Mouse (Mus musculus) heart, postnatal 14 days (tissue): ENCODE measurements around the gene Taok1. TPM values are rescaled to one million over a fixed set of nuclear protein-coding genes. Genes with fewer than 3 reads are reported as not detected.

Experiments used
- DNase-seq, 2 experiments: peaks; one replicate each; pipeline ENCODE4 v3.0.0; 2021 to 2022
- intact Hi-C: fragments of 180-260 bp; cut with DNase I; formaldehyde crosslinking; loops from one replicate; pipeline ENCODE4 v1.15.1; 2025
- total RNA-seq, 2 experiments: library from RNA; stranded (reverse); gene quantifications; 2 replicates each; pipeline ENCODE4 v1.2.3; 2021

Taok1 gene
- total RNA-seq, 2 experiments from 2014 or later: 57.0 to 59.3 TPM

GRCm38 (mm10) chr11:77497851-77498250 lies 109.8 kb downstream of the Taok1 start:
- intact Hi-C loops: no loop called here
- peak; percentile 53 to 65 for DNase-seq

DNA sequence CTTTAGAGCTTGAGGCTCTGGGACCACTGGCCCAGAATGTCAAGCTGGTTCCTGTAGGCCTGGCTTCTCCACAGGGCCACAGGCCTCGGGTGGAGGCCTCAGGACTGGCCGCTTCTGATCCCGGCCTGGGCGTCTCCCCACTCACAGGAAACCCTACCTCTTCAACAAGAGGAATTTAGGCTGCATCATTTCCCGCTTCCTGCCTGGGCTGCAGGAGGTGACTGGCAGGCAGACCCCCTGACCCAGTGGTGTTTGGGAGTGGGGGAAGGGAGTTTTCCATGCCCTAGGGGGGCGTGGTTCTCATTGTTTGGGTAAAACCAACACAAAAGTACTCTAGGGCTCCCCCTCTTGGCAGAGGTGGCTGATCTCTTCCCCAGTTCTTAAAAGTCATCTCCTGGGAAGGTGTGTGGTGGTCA lies 110.3 kb downstream of the Taok1 start:
- DNase-seq: peak; percentile 68 to 82
- intact Hi-C loops: no loop called here

- no peak for DNase-seq
- intact Hi-C loops: no loop called here
Observed at GRCm38 (mm10) chr11:77495507-77495906, 112.1 kb downstream of the Taok1 start.

- intact Hi-C loops: loop anchor here (5.0 kb wide), 1 partner anchor 177 kb away; no protein-coding TSS in a partner anchor
- DNase-seq: no peak
Observed at GRCm38 (mm10) chr11:77494782-77495181, 112.8 kb downstream of the Taok1 start.

DNA sequence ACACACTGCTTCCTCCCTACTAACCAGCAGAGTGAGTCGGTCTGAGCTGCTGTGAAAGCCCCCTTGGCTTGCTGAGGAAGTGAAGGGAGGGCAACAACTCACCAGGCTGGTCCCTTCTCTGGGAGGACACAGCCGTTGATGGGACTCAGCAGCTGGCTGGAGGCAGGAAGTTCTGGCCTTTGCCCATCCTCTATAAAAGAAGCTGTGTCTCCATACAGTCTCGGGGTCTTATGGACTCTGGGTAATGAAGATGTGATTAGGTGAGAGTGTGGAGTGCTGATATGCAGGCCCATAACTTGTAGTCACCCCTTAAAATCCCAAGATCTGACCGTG lies 113.3 kb downstream of the Taok1 start:
- intact Hi-C loops: loop anchor here (5.0 kb wide), 1 partner anchor 177 kb away; no protein-coding TSS in a partner anchor
- no peak for DNase-seq

GRCm38 (mm10) chr11:77493512-77494343 lies 113.9 kb downstream of the Taok1 start, which contains the start of gene Git1:
Gene Git1 (plus strand): TSS chr11:77493562.
- intact Hi-C loops: loop anchor here (5.0 kb wide), 1 partner anchor 176 kb away; no protein-coding TSS in a partner anchor
- peak; percentile 64 to 66 for DNase-seq

GRCm38 (mm10) chr11:77492911-77493332 lies 114.7 kb downstream of the Taok1 start:
- DNase-seq: peak; percentile 95 to 96
- intact Hi-C loops: loop anchor here (5.0 kb wide), 1 partner anchor 176 kb away; no protein-coding TSS in a partner anchor

- intact Hi-C loops: loop anchor here (5.0 kb wide), 1 partner anchor 175 kb away; no protein-coding TSS in a partner anchor
- DNase-seq: no peak
Observed at GRCm38 (mm10) chr11:77492311-77492871, 115.2 kb downstream of the Taok1 start.

DNA sequence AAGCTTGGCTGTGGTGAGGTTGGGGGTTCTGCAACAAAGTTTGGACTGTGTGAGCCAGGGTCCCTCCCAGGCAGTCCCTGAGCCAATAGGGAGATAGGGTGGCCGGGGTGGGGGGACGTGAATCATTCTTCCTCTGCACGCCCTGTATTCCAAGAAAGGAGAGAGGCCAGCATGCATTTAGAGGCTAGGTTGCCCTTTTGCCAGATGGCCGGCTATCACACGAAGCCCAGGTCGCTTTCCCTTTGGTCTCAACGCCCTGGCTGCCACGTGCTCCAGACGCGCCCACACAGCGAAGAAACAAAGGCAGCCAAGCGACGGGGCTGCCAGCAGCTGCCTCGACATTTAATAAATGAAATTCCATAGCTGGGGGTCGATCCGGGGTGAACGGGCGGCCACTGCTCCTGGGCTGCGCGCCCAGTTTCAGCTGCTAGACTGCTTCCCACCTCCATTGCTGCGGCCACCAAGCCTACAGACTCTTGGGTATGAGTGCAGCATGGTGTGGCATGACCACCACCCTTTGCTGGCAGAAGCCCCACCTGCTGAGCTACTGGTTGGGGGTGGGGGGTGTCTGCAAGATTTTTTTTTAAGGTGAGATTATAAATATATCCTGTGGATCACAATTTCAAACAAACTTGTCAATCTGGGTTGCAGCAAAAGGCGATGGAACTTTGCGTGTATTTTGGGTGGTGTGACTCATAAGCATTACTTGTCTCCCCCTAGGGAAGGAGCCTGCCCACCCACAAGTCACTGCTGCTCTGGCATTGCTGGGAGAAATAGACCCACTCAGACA lies 115.9 kb downstream of the Taok1 start:
- intact Hi-C loops: loop anchor here (1.0 to 5.0 kb wide), 3 partner anchors 10 to 174 kb away; no protein-coding TSS in a partner anchor
- DNase-seq: peak; percentile 62 to 77

GRCm38 (mm10) chr11:77491123-77491501 lies 116.5 kb downstream of the Taok1 start:
- DNase-seq: peak; percentile 92 to 95
- intact Hi-C loops: loop anchor here (1.0 to 5.0 kb wide), 3 partner anchors 10 to 174 kb away; no protein-coding TSS in a partner anchor

GRCm38 (mm10) chr11:77490451-77490850 lies 117.2 kb downstream of the Taok1 start:
- no peak for DNase-seq
- intact Hi-C loops: loop anchor here (2.0 to 5.0 kb wide), 2 partner anchors 140 to 173 kb away; no protein-coding TSS in a partner anchor

- intact Hi-C loops: loop anchor here (2.0 to 5.0 kb wide), 2 partner anchors 141 to 172 kb away; no protein-coding TSS in a partner anchor
Observed at GRCm38 (mm10) chr11:77489591-77490235, 117.9 kb downstream of the Taok1 start, which contains the start of gene Ankrd13b. Gene Ankrd13b (minus strand): TSS chr11:77489678.

DNA sequence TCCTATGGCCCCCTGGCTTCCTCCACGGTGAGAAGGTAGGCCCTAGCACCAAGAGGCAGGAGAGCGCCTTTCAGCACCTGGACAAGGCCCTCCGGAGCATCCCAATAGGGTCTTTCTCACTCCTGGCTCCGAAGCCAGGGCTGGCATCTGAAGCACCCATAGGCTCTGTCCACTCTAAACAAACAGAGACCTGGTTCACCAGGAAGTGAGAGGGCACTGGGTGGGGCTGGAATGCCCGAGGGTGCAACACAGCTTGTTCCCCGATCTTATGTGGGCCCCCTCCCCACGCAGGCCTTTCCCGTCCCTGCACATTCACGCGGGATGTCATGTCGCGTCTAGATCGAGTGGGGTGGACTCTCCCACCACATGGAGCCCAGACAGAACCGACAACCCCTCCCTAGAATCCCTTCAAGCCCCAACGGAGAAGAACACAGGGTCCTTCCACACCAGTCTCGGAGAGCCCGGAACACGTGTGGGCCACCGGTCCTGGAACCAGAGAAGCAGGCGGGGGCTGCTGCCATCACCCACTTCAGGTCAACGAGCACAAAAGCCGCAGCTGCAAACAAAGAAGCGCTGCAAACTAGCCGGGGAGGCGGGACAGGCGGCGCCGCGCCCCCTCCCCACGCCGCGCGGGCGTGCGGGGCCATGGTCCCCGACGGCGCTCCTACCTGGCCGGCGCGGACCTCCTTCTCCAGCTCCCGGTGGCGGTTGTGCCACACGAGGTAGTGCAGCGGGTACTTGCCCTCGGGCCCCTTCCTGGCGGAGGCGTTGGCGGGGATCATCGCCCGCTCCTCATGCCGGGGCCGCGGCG lies 118.6 kb downstream of the Taok1 start:
- intact Hi-C loops: no loop called here
- no peak for DNase-seq

More at GRCm38 (mm10) chr11:77489591-77490235, 117.9 kb downstream of the Taok1 start, which contains the start of gene Ankrd13b:
- peak; percentile 76 to 79 for DNase-seq

DNA sequence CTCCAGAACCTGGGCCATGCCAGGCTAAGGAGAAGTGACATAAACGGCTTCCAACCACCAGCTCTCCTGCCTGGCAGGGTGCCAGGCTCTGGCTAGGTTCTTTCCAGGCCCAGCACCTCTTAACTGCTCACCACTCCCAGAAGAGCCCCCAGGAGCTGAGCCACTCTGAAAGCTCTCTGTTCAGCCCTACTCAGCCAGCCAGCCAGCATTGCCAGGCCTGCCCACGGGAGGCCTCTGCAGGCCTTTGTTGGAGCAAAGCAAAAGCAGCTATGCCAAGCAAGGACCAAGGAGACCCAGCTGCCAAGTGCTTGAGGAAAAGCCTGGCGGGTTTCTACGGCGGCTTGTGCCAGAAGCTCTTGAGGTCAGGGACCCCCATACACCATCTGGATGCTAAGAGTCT lies 120.8 kb downstream of the Taok1 start:
- intact Hi-C loops: no loop called here

GRCm38 (mm10) chr11:77485229-77485628 lies 122.4 kb downstream of the Taok1 start:
- intact Hi-C loops: no loop called here

More for the DNA sequence above, 120.8 kb downstream of the Taok1 start:
- no peak for DNase-seq

DNA sequence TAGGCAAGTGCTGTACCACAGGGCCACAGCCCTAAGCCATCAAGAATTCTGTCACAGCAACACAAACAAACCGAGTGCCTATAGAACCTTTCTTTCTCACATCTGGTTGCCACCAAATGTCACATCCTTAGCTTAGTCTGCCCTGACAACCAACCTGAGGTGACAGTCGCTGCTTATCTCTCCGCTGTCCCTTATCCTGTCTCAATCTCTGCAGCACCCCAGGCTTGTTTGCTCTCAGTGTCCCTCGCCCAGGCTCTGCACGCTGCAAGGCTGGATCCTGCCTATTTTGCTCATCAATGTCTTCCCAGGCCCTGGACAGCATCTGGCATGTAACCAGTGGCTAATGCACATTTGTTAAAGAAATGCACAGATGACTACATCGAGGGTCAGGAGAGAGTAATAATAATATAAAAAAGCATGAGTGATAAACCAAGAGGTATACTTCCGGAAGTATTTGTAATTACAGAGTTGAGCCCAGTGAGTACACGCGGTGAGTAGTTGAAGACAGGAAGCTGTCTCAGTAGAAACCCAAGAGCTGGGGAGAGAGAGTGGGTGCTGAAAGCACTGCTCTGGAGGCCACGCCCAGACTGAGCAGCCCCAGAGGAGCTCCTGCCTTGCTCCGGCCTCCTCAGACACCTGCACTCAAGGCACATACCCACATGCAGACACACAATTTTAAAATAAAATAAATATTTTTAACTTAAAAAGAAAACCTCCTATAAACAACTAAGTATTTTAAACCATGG lies 123.9 kb downstream of the Taok1 start:
- DNase-seq: no peak
- intact Hi-C loops: no loop called here

More at GRCm38 (mm10) chr11:77485229-77485628, 122.4 kb downstream of the Taok1 start:
- no peak for DNase-seq

GRCm38 (mm10) chr11:77483043-77483442 lies 124.6 kb downstream of the Taok1 start:
- intact Hi-C loops: no loop called here
- DNase-seq: no peak
